Mouse (Mus musculus) right cerebral cortex, adult 18-20 months (tissue): ENCODE data around the gene Cib2.
A peak's percentile ranks its signal among the peaks of the same experiment; 100 is the strongest.

Experiments
- DNase-seq: peaks from one replicate; pipeline ENCODE4 v3.0.0; 2022; ENCODE audit warnings: mixed read lengths

Gene Cib2

DNA sequence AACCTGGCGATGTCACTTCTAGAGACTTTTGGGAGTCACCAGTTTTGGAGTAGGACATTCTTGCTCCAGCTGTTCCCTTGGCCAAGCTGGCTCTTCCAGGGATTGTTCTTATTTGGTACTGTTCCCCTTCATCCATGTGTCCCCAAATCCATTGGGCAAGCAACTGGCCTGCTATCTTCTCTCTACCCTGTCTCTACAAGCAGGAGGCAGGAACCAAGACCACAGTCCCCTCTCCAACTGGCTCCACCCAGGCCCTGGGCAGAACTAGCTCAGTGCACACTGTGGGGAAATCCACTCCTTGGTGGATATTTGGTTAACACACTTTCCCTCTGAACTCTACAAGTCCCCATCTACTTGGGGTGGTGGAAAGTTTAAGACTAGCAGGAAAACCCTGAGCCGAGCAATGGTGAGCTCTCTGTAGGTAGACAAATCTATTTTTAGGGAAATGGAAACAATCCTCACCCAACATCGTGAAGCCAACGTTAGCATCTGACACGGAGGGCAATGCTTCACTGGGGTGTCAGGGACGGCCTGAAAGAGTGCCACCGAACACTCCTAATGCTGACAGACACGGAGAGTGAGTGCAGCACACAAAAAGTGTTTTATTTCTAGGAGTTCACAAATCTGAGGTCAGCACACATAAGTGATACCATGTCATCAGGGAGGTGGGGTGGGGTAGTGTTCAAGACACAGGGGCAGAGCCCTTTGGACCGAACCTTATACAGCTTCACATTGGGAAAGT is 15.6 kb downstream of the Cib2 start:
- DNase-seq: no peak

DNA sequence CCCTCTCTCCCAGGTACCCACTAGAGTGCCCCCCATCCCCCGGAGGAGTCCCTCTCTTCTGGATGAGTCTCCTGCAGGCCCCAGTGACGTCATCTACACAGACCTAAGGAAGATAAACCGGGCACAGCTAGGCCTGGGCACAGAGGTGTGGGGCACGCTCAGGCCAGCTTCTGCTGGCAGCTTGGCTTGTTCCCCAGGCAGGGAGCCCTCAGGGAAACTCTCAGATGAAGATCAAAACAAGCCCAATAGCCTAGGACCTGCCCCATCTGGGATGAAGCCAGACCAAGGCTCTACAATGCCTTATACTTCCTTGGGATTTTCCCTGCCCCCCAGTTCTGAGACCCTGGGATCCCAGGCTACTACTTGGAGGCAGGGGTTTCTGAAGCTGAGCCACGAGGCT is 19.2 kb downstream of the Cib2 start:
- no peak for DNase-seq

DNA sequence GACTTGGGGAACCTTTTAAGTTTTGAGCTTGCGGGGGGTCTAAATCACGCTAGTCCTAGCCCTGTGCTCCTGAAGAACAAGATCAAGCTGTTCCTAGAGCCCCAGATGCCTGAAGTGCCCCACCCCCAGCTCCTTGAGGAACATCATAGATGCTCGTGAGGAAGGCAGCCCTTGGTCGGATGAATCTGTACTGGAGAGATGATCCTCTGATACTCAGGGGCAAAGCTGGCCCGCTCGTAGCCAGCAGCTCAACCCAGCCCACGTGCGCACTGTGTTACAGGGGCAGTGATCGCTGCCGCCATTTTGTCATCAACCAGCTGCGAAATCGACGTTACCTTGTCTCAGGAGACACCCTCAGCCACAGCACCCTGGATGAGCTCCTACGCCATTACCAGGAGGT is 21.3 kb downstream of the Cib2 start, which contains the start of gene Sh2d7:
Sh2d7 (plus strand) TSS at position 301 of the 400 bp plus-strand sequence.
- no peak for DNase-seq

DNA sequence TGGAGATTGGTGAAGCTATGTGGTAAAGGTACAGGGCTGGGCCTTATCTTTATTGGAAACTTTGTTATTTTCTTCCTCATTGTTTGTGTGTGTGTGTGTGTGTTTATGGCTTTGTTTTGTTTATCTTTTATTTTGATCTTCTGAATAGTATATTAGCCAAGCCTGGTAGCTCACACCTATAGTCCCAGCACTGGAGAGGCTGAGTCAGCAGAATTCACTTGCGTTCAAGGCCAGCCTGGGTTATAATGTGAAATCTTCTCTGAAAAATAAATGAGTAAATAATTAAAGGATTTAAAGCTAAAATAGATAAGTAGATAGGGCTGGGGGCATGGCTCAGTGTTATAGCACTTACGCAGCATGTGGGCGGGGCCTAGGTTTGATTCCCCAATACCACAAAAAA is 21.8 kb downstream of the Cib2 start:
- no peak for DNase-seq

DNA sequence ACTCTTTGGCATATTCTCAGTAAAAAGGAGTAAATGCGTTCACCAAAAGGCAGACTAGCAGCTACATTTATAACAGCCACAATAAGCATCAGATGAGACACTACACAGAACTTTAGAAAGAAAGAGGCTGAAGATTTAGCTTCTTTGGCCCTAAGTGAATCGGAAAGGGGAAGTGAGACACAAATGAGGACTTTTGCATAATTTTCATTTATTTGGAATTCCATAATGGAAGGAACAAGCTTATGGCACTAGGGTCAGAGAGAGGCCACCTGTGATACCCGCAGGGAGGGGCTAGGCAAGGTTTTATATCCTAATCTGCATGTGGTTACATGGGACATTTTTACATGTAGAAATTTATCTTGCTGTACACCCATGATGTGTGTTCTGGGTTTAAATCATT is 22.5 kb downstream of the Cib2 start:
- DNase-seq: no peak

DNA sequence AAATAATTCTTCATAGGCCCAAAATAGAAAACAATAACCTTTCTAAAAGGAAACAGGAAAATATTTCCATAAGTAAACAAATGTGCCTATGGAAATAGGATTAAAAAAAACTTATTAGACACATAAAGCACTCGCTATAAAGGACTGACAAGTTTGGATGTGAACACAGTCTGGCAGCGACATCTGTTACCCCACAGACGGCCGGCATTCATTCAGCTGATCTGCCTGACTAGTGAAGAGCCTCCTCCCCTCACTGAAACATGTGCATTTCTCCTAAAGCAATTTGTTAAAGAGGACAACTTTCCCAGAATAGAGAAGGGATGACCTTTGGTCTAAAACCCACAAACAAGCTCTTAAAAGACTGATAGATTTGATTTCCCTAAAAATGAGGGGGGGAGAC is 23.0 kb downstream of the Cib2 start:
- DNase-seq: peak; percentile 39

DNA sequence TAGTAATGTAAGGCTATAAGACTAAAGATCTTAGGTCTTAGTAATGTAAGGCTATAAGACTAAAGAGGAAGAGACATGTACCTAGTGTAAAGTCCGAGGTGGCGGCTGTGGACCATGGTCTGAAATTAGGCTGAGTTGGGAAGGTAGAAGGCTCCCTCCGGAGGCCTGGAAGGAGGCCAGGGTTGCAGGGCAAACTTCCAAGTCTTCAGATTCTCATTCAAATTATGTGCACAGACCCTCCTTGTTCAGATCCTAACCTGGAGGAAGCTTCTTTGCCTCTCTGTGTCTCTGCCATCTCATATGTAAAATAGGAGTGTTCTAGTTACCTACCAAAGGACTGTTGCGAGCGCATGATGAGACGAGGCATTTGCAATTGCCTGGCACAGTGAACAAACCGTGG is 23.8 kb downstream of the Cib2 start:
- DNase-seq: no peak

DNA sequence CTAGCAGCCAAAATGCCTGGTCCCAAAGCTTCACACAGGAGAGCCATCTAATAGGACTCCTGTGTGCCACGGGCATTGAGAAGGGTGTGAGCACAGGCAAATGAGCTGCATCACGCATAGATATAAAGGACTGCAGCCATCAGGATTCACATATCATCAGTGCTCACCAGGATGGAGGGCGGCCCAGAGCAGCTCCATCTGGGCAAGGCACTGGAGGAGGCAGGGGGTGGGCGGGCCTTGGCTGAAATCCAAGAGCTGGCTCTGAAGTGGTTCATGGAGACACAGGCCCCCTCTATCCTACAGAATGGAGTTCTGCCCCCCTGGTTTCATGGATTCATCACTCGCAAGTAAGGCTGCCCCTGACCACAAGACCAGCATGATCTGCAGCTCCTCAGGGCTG is 26.0 kb downstream of the Cib2 start:
- peak; percentile 75 for DNase-seq

DNA sequence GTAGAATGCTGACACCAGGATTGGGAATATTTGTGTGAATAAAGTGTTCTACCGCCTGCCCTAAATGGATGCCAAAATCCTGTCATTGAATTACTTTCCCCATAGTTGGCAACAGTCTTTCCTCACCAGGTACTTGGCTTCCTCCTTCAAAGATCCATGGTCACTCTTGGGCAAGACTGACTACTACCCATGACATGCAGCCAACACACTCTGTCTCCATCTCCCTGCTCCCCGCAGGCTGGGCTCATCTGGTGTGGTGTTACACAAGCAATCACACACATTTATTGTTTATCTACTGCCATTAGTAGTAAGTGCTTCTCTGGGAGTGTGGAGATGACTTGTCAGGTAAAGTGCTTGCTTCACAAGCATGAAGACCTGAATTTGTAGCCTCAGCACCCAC is 27.1 kb downstream of the Cib2 start:
- DNase-seq: no peak

DNA sequence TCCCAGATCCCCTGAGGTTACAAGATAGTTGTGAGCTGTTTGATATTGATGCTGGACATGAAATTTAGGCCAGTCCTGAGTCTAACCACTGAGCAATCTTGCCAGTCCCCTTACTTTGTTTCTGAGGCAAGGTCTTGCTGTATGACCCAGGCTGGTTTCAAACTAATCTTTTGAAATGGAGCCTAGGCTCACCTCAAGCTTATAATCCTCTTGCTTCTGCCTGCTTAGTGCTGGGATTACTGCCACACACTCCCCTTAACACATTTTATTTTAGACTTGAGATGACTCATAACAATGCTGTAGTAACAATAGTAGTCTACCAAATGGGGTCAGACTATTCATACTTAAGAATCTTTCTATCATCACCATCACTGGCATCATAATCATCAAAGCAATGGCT is 28.6 kb downstream of the Cib2 start:
- no peak for DNase-seq

DNA sequence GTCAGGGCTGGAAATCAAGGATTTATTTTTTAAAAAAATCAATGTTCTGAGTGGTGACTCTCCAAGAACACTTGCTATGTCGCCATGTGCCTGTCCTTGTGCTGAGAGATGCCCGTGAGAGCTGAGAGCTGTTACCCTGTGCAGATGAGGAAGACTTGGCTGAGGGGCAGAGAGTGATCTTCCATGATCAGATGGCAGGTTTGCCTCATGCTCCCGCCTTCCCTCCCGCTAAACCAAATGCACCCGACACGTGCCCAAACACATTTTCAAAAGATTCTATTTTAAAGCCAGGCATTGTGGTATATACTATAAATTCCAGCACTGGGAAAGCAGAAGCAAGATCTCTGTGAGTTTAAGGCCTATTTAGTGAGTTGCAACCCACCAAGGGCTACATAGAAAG is 29.2 kb downstream of the Cib2 start:
- DNase-seq: no peak

DNA sequence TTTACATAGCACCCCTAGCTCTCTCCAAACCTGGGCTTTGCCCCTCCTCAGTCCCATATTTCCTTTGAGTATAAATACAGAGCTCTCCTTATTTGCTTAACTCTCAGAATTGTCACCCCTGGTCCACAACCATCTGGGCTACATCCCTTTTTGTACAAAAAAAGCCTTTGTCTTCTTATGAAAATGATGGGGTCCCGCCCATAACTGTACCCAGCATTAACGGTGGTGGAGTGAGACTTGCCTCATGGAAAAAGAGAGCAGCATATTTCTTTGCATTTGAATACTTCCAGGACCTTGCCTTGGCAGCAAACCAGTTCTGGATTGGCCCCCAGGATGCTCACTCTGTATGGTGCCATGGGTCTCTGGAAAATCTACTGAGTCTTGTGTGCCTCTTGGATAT is 30.1 kb downstream of the Cib2 start:
- DNase-seq: no peak

DNA sequence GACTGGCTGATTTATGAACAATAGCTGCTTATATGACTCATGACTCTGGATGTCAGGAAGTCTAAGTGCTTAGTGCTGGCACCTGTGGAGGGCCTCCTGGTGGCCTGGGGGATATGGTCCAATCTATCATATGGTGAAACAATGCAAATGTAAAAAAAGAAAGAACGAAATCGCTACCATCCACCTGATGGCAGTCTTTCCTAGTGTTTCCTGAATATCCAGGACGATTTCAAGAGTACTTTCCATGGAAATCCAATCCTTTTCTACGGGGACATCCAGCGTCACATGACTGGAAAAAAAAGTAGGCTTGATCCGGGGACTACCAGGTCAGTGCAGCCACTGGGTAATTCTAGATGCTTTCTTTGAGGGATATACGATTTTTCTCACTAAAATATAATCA is 32.3 kb downstream of the Cib2 start:
- no peak for DNase-seq

DNA sequence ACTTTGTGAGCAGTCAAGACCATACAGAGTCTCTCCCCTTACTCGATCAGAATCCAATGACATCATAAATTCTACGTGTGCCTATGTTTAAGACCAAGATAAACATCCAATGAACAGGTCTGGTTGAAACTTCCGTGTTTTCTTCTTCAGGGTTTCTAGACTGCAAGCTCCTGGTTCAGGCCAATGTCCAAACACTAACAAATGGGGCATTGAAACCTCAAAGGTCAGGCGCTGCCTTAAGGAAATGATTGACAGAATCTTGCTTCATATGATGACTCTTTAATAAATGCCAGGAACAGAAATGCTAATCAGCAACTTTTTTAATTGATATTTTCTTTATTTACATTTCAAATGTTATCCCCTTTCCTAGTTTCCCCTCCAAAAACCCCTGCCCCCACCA is 39.7 kb downstream of the Cib2 start:
- DNase-seq: no peak

DNA sequence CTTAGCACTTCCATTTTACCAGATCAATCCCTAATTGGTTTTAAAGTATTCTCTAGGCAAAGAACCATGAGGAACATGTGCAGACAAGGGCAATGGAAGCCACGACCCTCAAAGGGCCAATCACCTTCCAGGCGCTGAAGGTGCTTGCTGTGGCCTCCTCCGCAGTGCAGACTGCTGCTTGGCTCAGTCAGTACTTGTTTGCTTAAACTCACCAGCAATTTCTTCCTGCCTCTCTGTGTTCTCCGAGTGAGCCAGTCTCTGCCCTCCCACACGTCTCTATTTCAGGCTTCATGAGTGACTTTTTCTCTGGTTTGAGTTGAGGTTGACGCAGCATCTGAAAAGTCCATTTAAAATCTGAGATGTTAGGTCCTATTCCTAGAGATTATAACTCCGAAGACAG is 41.1 kb downstream of the Cib2 start:
- DNase-seq: peak; percentile 83

DNA sequence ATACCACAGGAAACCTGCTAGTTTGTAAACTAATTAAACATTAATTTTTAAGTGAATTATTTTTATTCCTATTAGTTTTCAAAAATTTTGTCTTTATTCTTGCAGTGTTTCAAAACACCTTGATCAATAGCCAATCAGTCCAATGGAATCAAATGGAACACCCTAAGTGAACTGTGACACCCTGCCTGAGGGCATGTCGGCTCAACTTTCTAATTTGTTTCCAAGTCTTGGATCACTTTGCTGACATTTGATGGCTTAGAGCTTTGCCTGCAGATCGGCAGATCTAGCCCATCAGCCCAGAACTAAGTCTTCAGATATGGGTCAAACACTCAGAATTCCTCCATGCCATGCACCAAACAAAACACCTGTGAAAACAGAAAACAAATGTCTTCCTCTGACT is 44.0 kb downstream of the Cib2 start:
- no peak for DNase-seq

DNA sequence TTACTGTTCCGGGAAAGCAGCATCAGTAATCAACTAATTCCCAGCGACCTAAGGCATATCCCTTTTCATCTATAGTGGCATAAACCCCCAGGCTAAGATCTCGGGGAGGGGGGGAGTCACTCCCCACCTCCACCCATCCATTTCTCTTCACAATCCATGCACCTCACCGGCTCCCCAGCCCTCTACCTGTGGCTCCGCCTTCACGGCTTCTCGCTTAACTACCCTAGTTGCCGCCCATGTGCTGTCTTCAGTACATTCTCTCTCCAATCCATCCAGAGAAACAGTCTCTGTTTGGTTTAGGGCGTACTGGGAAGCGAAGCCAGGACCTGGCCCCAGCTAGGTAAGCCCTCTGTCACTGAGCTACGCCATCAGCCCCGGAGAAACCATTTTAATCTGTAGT is 57.1 kb downstream of the Cib2 start:
- DNase-seq: no peak

DNA sequence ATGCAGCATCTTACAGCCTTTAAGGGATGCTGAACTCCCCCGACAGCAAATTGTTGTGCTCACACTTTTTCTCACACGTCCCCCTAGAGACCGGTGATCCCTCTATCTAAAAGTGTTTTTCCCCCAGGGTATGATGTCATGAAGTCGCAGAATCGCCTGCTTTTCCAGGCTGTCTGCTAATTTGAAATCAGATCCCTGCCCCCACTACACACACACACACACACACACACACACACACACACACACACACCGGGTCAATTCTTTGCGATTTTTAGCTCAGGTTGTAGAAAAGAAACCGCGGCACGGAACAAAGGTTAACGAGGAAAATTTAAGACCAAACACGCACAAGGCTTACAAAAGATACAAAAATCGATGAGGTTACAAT is 57.9 kb downstream of the Cib2 start:
- DNase-seq: no peak

DNA sequence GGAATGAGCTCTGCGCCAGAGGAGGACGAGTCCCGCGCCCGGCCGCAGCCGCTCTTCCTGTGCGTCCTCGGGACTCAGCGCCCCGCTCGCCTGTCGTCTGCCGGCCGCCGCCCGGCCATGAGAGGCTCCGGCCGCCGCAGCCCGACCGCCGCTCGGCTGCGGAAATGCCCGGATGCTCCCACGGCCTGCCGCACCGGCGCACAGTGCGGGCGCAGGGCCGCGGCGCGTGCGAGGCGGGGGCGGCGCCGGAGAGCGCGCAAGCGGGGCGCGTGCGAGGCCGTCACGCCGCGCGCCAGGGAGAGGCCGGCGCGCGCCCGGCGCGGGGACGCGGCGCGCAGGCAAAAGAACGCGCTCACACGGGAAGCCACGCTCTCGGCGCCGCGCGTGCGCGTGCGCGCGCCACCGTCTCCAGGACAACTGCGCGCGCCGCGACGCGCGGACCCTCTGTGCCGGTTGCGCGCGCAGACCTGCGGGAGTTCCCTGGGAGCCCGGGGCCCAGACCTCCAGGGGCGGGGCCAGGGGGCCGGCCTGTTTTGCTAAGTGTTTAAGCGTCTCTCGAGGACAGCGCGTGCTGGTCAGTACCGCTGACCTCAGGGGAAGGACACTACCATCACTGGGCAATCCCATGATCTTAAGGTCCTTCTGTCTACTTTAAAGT is 58.4 kb downstream of the Cib2 start, which contains the start of gene Dmxl2:
Dmxl2 (minus strand) TSS at position 174 of the 658 bp plus-strand sequence.
- DNase-seq: peak; percentile 90

DNA sequence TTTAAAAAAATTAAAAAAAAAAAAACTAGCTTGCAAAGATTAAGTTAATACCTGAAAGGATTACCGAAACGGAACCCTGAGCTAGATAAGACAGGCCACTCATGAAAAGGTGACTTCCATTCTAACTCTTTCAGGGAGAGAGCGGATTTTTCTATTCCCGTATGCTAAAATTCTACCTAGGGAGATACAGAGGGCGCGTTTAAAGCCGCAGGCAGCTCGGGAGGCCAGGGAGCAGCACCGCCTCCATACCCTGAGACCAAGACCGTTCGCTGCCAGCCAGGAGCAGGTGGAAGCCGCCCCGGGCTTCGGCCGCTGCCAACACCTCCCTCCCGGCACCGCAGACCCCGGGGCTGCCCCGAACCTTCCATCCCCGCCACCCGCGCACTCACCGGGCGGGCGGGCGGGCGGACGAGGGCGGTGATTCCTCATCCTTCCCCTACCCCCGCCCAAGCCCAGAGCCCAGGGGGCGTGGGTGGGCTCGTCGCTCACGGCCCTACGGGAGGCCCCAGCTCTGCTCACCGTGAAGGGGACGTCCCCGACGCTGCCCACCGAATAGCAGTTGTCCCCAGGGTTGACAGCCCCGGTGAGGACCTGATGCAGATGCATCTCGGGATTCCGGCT is 59.1 kb downstream of the Cib2 start:
- DNase-seq: peak; percentile 52

DNA sequence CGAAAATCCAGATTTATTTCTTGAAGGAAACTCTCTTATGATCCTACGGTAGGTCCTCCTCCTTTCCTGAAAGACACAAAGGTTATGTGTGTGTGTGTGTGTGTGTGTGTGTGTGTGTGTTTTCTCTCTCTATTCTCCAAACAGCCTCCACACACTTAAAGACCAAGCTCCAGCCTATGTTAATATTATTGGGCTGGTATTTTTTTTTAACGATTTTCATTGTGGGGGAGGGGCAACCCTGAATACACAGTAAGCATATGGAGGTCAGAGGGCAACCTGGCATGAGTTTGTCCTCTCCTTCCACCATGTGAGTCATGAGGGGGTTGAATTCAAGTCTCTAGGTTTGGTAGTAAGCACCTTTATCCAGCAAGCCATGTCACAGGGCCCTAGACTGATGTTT is 60.2 kb downstream of the Cib2 start:
- DNase-seq: no peak

DNA sequence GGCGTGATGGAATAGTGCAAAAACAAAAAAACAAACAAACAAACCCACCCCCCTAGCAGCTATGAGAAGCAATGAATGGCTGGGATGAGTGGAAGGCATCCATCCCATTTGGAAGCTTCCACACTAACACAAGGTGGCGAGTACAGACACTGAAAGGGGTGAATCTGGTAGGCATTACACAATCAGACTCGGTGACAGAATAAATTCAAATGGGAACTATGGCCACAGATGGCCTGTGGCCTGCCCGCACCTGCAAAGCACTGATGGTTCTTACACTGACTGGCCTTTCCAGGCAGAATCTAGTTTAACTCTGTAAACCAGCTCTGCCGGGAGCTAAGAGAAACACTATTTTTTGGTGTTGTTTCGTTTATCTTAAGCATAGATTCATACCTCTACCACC is 60.7 kb downstream of the Cib2 start:
- no peak for DNase-seq
